Mouse (Mus musculus) forebrain, embryonic 15.5 days (tissue): ENCODE measurements around the gene Gm12355. TPM values are rescaled to one million over a fixed set of nuclear protein-coding genes. Genes with fewer than 3 reads are reported as not detected.

Experiments used
- ATAC-seq: fragments of 200-750 bp; cut with Nextera tagmentation; replicated peaks from 2 replicates; pipeline ENCODE4 v1.8.0; 2017; ENCODE audit warnings: mild to moderate bottlenecking, moderate TSS enrichment, moderate library complexity
- H3K27ac ChIP-seq: fragments of 300-500 bp; sonication (generic); replicated peaks from 2 replicates; pipeline ENCODE4 v1.5.1; 2015; ENCODE audit warnings: mild to moderate bottlenecking, inconsistent platforms
- H3K27me3 ChIP-seq: fragments of 300-500 bp; sonication (generic); 2 replicates; pipeline ENCODE4 v1.6.1; 2015; ENCODE audit warnings: inconsistent platforms
- H3K36me3 ChIP-seq: fragments of 300-500 bp; sonication (generic); 2 replicates; pipeline ENCODE4 v1.6.1; 2015; ENCODE audit warnings: mild to moderate bottlenecking, inconsistent platforms
- H3K4me1 ChIP-seq: fragments of 300-500 bp; sonication (generic); 2 replicates; pipeline ENCODE4 v1.6.1; 2015; ENCODE audit warnings: inconsistent platforms
- H3K4me2 ChIP-seq: fragments of 300-500 bp; sonication (generic); replicated peaks from 2 replicates; pipeline ENCODE4 v1.6.1; 2015; ENCODE audit warnings: mild to moderate bottlenecking, inconsistent platforms
- H3K4me3 ChIP-seq: fragments of 300-500 bp; sonication (generic); 2 replicates; pipeline ENCODE4 v1.5.1; 2015; ENCODE audit warnings: mild to moderate bottlenecking, inconsistent platforms
- H3K9ac ChIP-seq: fragments of 300-500 bp; sonication (generic); replicated peaks from 2 replicates; pipeline ENCODE4 v1.6.1; 2015; ENCODE audit warnings: mild to moderate bottlenecking, inconsistent platforms
- H3K9me3 ChIP-seq: fragments of 300-500 bp; sonication (generic); 2 replicates; pipeline ENCODE4 v1.6.1; 2016; ENCODE audit warnings: inconsistent platforms
- WGBS: fragments of 180-500 bp; shearing (Covaris S2); methylation state at CpG from one replicate; pipeline ENCODE4 v1.1.7; 2015; ENCODE audit warnings: mixed read lengths; 5-methylcytosine and 5-hydroxymethylcytosine counted together
- polyA plus RNA-seq: library from polyadenylated mRNA; unstranded; fragments of >200 nt; fragmentation: Nextera tagmentation; extraction: Ambion mirVana; gene quantifications from 2 replicates; pipeline ENCODE4 v1.2.1, GENCODE M21; 2015

Gene Gm12355
- polyA plus RNA-seq, 1 experiment from 2014 or later = 0.83 TPM

GRCm38 (mm10) chr11:98598851-98599290 lies 26.6 kb downstream of the Gm12355 start:
- ATAC-seq = no peak
- Histone ChIP-seq H3K27ac (no peak overlapping the region), H3K4me1 (peaks cover 12% of the 10 kb centered on the region), H3K4me3 (no peak overlapping the region), H3K4me2 (peak overlapping the region; percentile 31; the same call in 1 of the 2 replicates), H3K9ac (no peak overlapping the region), H3K36me3 (no peaks in the 10 kb centered on the region), H3K9me3 (no peaks in the 10 kb centered on the region), H3K27me3 (peaks cover 4% of the 10 kb centered on the region; the same call in 1 of the 2 replicates)
- 54% methylated on average over 18 of the region's 18 CpGs for WGBS

GRCm38 (mm10) chr11:98597991-98598390 lies 27.5 kb downstream of the Gm12355 start, which contains the start of gene Lrrc3c:
Gene Lrrc3c, plus strand, starts transcription at chr11:98598291.
- ATAC-seq = no peak
- no peaks in the 10 kb centered on the region for H3K9me3 ChIP-seq
- no peak within 1 kb of the TSS for H3K27ac ChIP-seq
- peaks cover 12% of the 10 kb centered on the region for H3K4me1 ChIP-seq
- no peak within 1 kb of the TSS for H3K9ac ChIP-seq
- peaks cover 4% of the 10 kb centered on the region; the same call in 1 of the 2 replicates for H3K27me3 ChIP-seq
- WGBS = 89% methylated on average over 8 of the region's 8 CpGs
- no peaks in the 10 kb centered on the region for H3K36me3 ChIP-seq
- no peak within 1 kb of the TSS for H3K4me3 ChIP-seq
- peak within 1 kb of the TSS; percentile 31; the same call in 1 of the 2 replicates for H3K4me2 ChIP-seq

- Histone ChIP-seq H3K9me3 (no peaks in the 10 kb centered on the region), H3K4me2 (no peak overlapping the region), H3K4me3 (no peak overlapping the region), H3K9ac (no peak overlapping the region), H3K27me3 (peaks cover 4% of the 10 kb centered on the region; the same call in 1 of the 2 replicates), H3K36me3 (no peaks in the 10 kb centered on the region), H3K27ac (no peak overlapping the region), H3K4me1 (peaks cover 12% of the 10 kb centered on the region)
- ATAC-seq = no peak
- WGBS = 38% methylated on average over 5 of the region's 6 CpGs
Observed at GRCm38 (mm10) chr11:98597363-98597762, 28.1 kb downstream of the Gm12355 start.

- Histone ChIP-seq H3K4me2 (no peak overlapping the region), H3K9ac (no peak overlapping the region), H3K4me1 (peaks cover 8% of the 10 kb centered on the region), H3K36me3 (no peaks in the 10 kb centered on the region), H3K9me3 (no peaks in the 10 kb centered on the region), H3K27ac (no peak overlapping the region), H3K27me3 (peaks cover 4% of the 10 kb centered on the region; the same call in 1 of the 2 replicates), H3K4me3 (no peak overlapping the region)
- ATAC-seq = no peak
- 87% methylated on average over 3 of the region's 3 CpGs for WGBS
Observed at GRCm38 (mm10) chr11:98595955-98596354, 29.5 kb downstream of the Gm12355 start.

DNA sequence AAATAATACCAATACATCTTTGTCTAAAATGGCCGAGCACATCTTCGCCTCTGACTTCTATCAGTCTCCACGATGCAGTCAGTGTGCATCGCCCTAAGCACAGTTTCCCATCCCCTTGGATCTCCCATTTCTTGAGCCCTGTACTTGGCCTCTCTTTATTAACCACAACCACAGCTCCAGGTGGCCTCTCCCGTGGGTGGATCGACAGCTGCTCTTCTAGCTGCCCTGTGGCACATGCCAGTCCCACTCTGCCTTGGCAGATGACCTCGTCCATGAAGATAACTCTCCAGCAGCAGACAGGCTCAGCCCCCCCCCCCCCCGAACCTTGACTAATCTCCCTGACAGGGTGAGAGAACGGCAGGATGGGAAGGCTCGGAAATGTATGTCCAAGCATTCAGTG lies 30.0 kb downstream of the Gm12355 start:
- H3K4me1 ChIP-seq = peaks cover 8% of the 10 kb centered on the region
- ATAC-seq = no peak
- H3K4me3 ChIP-seq = no peak overlapping the region
- no peaks in the 10 kb centered on the region for H3K36me3 ChIP-seq
- no peak overlapping the region for H3K27ac ChIP-seq
- H3K4me2 ChIP-seq = no peak overlapping the region
- 84% methylated on average over 10 of the region's 10 CpGs for WGBS
- no peaks in the 10 kb centered on the region for H3K9me3 ChIP-seq
- H3K27me3 ChIP-seq = peaks cover 4% of the 10 kb centered on the region; the same call in 1 of the 2 replicates
- H3K9ac ChIP-seq = no peak overlapping the region

- H3K27ac ChIP-seq = no peak overlapping the region
- no peaks in the 10 kb centered on the region for H3K9me3 ChIP-seq
- peaks cover 8% of the 10 kb centered on the region for H3K4me1 ChIP-seq
- 79% methylated on average over 6 of the region's 6 CpGs for WGBS
- no peak overlapping the region for H3K9ac ChIP-seq
- no peak overlapping the region for H3K4me2 ChIP-seq
- H3K27me3 ChIP-seq = peaks cover 4% of the 10 kb centered on the region; the same call in 1 of the 2 replicates
- no peak overlapping the region for H3K4me3 ChIP-seq
- no peak for ATAC-seq
- H3K36me3 ChIP-seq = no peaks in the 10 kb centered on the region
Observed at GRCm38 (mm10) chr11:98595021-98595420, 30.4 kb downstream of the Gm12355 start.

- Histone ChIP-seq H3K9ac (no peak overlapping the region), H3K36me3 (no peaks in the 10 kb centered on the region), H3K27me3 (no peaks in the 10 kb centered on the region), H3K4me1 (peaks cover 24% of the 10 kb centered on the region), H3K9me3 (no peaks in the 10 kb centered on the region), H3K4me3 (no peak overlapping the region), H3K4me2 (no peak overlapping the region), H3K27ac (no peak overlapping the region)
- ATAC-seq = no peak
- 70% methylated on average over 19 of the region's 19 CpGs for WGBS
Observed at GRCm38 (mm10) chr11:98590548-98591445, 34.7 kb downstream of the Gm12355 start.

- ATAC-seq = no peak
- Histone ChIP-seq H3K9me3 (no peaks in the 10 kb centered on the region), H3K9ac (no peak overlapping the region), H3K27me3 (no peaks in the 10 kb centered on the region), H3K27ac (no peak overlapping the region), H3K4me1 (peaks cover 39% of the 10 kb centered on the region), H3K4me2 (no peak overlapping the region), H3K4me3 (no peak overlapping the region), H3K36me3 (no peaks in the 10 kb centered on the region)
- 87% methylated on average over 8 of the region's 8 CpGs for WGBS
Observed at GRCm38 (mm10) chr11:98589306-98589705, 36.2 kb downstream of the Gm12355 start.

DNA sequence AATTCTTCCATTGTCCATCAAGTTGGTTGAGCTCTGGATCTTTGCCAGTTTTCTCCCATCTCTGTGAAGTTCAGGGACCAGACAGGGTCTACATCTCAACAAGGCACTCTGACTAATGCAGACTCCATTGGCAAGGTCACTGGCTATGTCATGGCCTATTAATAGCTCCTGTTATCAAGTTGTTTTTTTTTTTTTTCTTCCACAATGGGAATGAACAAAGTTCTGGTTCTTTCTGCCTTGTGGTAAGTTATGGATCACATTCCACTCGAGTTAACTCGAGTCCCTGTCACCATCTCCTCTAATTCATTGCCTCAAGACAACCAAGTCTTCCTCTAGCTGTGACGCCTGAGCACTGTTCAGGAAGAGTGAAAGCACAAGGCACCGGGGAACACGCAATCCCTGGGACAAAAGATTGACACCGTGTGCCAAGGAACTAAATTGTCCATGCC lies 36.6 kb downstream of the Gm12355 start:
- Histone ChIP-seq H3K4me3 (no peak overlapping the region), H3K27me3 (no peaks in the 10 kb centered on the region), H3K27ac (no peak overlapping the region), H3K4me2 (peak overlapping the region; percentile 88; the same call in 1 of the 2 replicates), H3K36me3 (no peaks in the 10 kb centered on the region), H3K4me1 (peaks cover 40% of the 10 kb centered on the region), H3K9ac (no peak overlapping the region), H3K9me3 (no peaks in the 10 kb centered on the region)
- 66% methylated on average over 6 of the region's 6 CpGs for WGBS
- ATAC-seq = no peak

- WGBS = 4% methylated on average over 20 of the region's 20 CpGs
Observed at GRCm38 (mm10) chr11:98587684-98588546, 37.5 kb downstream of the Gm12355 start.

DNA sequence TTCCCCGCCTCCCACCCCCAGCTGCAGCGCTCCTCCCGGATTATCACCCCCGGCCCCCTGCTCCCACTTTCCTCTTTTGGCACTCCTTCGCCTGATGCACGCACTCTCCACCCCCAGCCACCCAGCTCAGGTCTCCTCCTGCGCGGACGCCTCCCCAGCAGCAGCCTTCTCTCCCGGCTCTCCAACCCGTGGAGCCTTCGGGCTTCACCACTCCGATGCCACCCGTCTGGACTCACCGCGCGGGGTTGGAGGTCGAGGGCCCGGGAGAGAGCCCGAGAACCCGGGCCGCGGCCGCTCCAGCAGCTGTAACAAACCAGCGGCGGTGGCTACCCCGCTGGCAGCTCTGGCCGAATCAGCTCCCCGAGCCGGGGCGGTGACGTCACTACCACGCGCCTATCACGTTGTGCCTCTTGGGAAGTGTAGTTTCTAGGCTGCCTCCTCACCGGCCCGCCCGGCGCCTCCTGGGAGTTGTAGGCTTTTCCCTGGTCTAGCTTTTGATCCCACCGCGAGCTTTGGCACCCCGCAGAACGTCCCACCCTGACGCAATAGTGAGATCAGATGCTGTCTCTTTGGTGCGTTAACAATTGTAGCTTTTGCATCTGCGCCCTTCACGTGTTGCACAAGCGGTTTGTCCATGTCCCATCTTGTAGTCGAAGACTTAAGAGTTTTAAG lies 38.4 kb downstream of the Gm12355 start, which contains the start of gene Ormdl3:
Gene Ormdl3 (minus strand): TSS at position 477 of the 672 bp plus-strand sequence.
- H3K36me3 ChIP-seq = peaks cover 13% of the 10 kb centered on the region
- H3K27me3 ChIP-seq = no peaks in the 10 kb centered on the region
- H3K9me3 ChIP-seq = no peaks in the 10 kb centered on the region
- peak; percentile 97 for ATAC-seq
- 0% methylated on average over 49 of the region's 49 CpGs for WGBS
- peak within 1 kb of the TSS; percentile 88 for H3K4me2 ChIP-seq
- H3K4me3 ChIP-seq = peak within 1 kb of the TSS; percentile 92
- H3K9ac ChIP-seq = peak within 1 kb of the TSS; percentile 95
- peaks cover 40% of the 10 kb centered on the region for H3K4me1 ChIP-seq
- peak within 1 kb of the TSS; percentile 85 for H3K27ac ChIP-seq

More at GRCm38 (mm10) chr11:98587684-98588546, 37.5 kb downstream of the Gm12355 start:
- Histone ChIP-seq H3K9me3 (no peaks in the 10 kb centered on the region), H3K4me1 (peaks cover 40% of the 10 kb centered on the region), H3K27me3 (no peaks in the 10 kb centered on the region), H3K9ac (peak overlapping the region; percentile 95), H3K4me2 (peak overlapping the region; percentile 88), H3K27ac (peak overlapping the region; percentile 85), H3K4me3 (peak overlapping the region; percentile 92), H3K36me3 (peaks cover 7% of the 10 kb centered on the region)
- ATAC-seq = peak; percentile 17; the same call in 1 of the 2 replicates
